Mouse (Mus musculus) cerebellum, adult 2 months (tissue): ENCODE measurements at regions not wholly inside any gene's neighbourhood (a gene's known extent, or its start where the extent isn't known, plus 50 kb on each side); places are given as distances from the start of the nearest gene placed in this dataset.

ENCODE experiments used
- CTCF ChIP-seq: fragments of 200-500 bp; IDR thresholded peaks from 2 replicates; pipeline ENCODE4 v1.5.1; 2011; ENCODE audit warnings: low read depth, mild to moderate bottlenecking, control low read depth, low read length, moderate library complexity, borderline replicate concordance; ENCODE audit not compliant: insufficient read depth
- POLR2A ChIP-seq: fragments of 200-500 bp; IDR thresholded peaks from 2 replicates; pipeline ENCODE4 v1.6.1; 2011; ENCODE audit warnings: low read length, control low read depth, borderline replicate concordance; ENCODE audit not compliant: insufficient read depth

DNA sequence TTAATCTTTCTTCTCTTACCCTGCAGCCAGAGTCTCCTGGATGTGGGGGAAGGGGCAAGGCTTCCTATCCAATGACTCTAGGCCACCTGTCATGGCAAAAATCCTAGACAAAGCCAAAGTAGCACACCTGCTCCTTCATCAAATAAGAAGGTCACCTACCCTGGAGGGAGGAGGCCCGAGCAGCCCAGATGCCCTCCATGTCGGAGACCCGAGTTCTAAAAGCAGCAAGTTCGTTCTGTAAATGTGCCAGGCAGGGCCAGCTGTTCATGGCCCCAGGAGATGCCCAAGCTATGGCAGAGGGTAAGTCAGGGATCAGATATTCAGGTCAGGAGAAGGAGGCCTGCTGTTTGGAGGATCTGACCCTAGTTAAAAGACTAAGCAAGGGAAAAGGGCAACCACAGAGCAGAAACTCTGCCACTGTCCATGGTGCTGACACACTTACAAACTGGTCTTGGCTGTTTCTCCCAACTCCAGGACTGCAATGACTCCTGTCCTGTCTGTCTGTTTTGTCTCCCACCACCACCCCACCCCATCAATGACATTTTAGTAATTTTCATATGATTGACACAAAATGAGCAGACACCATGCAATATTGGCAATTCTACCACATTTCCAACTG lies 125.9 kb downstream of the Tmem132e start:
- TF ChIP-seq CTCF (no peak), POLR2A (no peak)
